Mouse (Mus musculus) CD4-positive naive resting alpha-beta T cell, adult 76 days (primary cell): ENCODE data around the gene Gm498. TPM values are rescaled to one million over a fixed set of nuclear protein-coding genes. Genes with fewer than 3 reads are reported as not detected.

Source experiments
- total RNA-seq: library from RNA; stranded (reverse); gene quantifications from one replicate; pipeline ENCODE4 v1.2.4, GENCODE M21; 2023

Gm498 gene
- total RNA-seq: not detected

DNA sequence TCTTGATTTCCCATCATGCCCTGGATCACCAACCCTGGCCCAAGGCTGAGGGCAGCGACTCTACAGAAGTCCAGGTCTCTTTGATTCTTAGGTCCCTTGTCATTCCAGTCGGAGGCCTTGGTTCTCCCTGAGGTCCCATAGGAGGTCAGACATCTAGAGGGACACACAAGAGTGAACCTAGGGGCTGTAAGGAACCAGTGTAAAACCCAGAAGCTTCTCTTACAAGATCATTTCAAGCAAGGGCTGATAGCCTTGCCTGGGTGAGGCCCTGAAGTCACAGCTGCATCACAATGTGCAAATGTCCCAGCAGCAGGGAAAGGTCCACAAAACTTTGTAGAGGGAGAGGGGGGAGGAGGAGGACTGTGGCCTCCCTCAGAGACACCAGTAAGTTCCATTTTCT lies at the start of gene Gm498:
Gm498 (plus strand) TSS at position 301 of the 400 bp plus-strand sequence.

DNA sequence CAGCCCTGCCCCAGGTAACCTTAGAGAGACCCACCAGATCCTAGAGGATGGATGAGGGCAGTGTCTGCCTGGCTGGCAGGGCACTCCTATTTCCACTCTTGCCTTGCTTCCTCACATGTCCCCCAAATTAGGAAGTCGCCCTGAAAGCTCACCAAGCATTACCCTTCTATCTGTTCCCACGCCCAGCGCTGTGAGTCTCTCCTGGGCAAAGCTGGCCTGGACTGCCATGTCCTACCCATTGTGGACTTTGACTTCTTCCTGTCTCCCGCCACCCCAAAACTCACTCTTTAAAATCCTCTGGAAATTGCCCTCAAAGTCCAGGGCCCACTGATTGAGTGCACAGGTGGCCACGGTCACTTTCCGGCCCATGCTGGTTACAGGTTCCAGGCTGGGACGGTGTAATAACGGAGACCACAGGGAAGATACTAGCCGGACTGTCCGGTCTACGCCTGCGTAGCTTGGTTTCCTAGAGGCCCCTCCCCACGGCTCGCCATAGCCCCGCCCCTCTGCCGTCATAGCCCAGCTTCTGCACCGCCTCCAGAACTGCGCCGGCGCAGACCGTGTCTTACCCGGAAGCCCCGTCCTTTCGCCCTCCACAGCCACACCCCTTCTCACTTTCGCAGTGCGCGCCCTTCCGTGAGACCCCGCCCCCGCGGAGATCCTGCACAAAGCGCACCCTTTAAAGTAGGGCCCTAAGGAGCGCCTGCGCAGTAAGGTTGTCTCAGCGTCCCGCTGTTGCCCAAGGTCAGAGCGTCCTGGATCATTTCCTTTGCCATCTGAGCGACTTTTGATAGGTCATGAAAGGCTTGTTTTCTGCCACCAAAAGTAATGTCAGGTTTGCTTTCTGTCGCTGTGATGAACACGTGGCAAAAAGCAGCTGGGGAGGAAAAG lies 44.0 kb upstream of the Gm498 start, which contains the start of the genes Nadsyn1 and Dhcr7:
Nadsyn1 (minus strand) TSS at position 475 of the 891 bp plus-strand sequence.
Dhcr7 (plus strand) TSS at position 771 of the 891 bp plus-strand sequence.

Other genes with a start within 250 kb of the Gm498 start
- gene Tnfrsf26, start 238.1 kb upstream of the Gm498 start, total RNA-seq: 42.9 TPM
- gene Tnfrsf22, start 217.2 kb upstream of the Gm498 start, total RNA-seq: 16.2 TPM
- 5.5 TPM for gene Tnfrsf23, start 181.0 kb upstream of the Gm498 start, total RNA-seq
- 23.3 TPM for gene Osbpl5, start 109.9 kb upstream of the Gm498 start, total RNA-seq
- not detected for gene Mrgprg, start 99.8 kb upstream of the Gm498 start, total RNA-seq
- 1.3 TPM for gene Mrgpre, start 82.3 kb upstream of the Gm498 start, total RNA-seq
- 10.3 TPM for gene Nadsyn1, start 44.0 kb upstream of the Gm498 start, total RNA-seq
- gene Dhcr7, start 43.7 kb upstream of the Gm498 start, total RNA-seq: 25.0 TPM
- gene Shank2, start 135.1 kb downstream of the Gm498 start, total RNA-seq: not detected